Mouse (Mus musculus): ENCODE results near the gene 1700017B05Rik. TPM values are rescaled to one million over a fixed set of nuclear protein-coding genes. Genes with fewer than 3 reads are reported as not detected.

Gene 1700017B05Rik
- polyA plus RNA-seq, 1 experiment from 2014 or later = 10.1 TPM

DNA sequence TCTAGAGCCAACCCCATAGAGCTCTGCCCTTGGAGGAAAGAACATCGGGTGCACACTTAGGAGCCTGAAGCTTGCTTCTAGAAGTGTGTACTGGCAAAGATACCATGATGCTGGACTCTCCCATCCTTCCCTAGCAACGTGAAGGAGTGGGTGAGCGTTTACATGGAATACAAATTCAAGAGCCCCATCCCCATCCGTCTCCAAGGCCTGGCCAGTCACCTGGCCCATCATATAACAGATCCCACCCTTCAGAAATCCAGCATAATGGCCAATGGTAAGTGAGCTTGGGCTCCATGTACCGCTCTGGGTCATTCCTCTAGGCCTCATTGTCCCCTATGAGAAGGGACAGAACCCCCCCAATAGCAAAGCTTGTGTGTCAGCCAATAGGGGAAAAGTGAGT, 15.9 kb downstream of the 1700017B05Rik start:
- TF ChIP-seq CTCF (IDR thresholded peaks at IDR 0.05; ENCODE audit: low read depth) (no peak), EP300 (IDR thresholded peaks at IDR 0.05; ENCODE audit: low read depth) (no peak)
- H3K4me1 ChIP-seq (ENCODE audit: insufficient read depth) = peaks cover 7% of the 10 kb centered on the region
- no peak overlapping the region for H3K27ac ChIP-seq (ENCODE audit: low read depth)
- no peak overlapping the region for H3K9ac ChIP-seq (replicated peaks)
- H3K4me2 ChIP-seq (ENCODE audit: low read depth, low read length) = no peak overlapping the region
- H3K27me3 ChIP-seq (ENCODE audit: insufficient read depth, low read length) = no peaks in the 10 kb centered on the region
- 84% methylated on average over 5 of the region's 5 CpGs for WGBS (ENCODE audit: insufficient replicate concordance)
- ATAC-seq = no peak
- no peak overlapping the region for H3K4me3 ChIP-seq (ENCODE audit: low read depth, low read length)
- H3K36me3 ChIP-seq (replicated peaks; ENCODE audit: insufficient read depth, low read length) = peaks cover 7% of the 10 kb centered on the region
- no peak for DNase-seq
- no peaks in the 10 kb centered on the region for H3K9me3 ChIP-seq (ENCODE audit: low read length)

- H3K27ac ChIP-seq (ENCODE audit: low read depth) = no peak overlapping the region
- H3K36me3 ChIP-seq (replicated peaks; ENCODE audit: insufficient read depth, low read length) = no peaks in the 10 kb centered on the region
- DNase-seq (no peak), ATAC-seq (no peak)
- 45% methylated on average over 7 of the region's 7 CpGs for WGBS (ENCODE audit: insufficient replicate concordance)
- H3K27me3 ChIP-seq (ENCODE audit: insufficient read depth, low read length) = no peaks in the 10 kb centered on the region
- no peak overlapping the region for H3K4me2 ChIP-seq (ENCODE audit: low read depth, low read length)
- TF ChIP-seq EP300 (IDR thresholded peaks at IDR 0.05; ENCODE audit: low read depth) (no peak), CTCF (IDR thresholded peaks at IDR 0.05; ENCODE audit: low read depth) (no peak)
- no peak overlapping the region for H3K4me3 ChIP-seq (ENCODE audit: low read depth, low read length)
- peaks cover 7% of the 10 kb centered on the region for H3K4me1 ChIP-seq (ENCODE audit: insufficient read depth)
- no peak overlapping the region for H3K9ac ChIP-seq (replicated peaks)
- no peaks in the 10 kb centered on the region for H3K9me3 ChIP-seq (ENCODE audit: low read length)
Measured at GRCm38 (mm10) chr9:57244106-57244685, 18.2 kb downstream of the 1700017B05Rik start.

GRCm38 (mm10) chr9:57242916-57243315, 19.5 kb downstream of the 1700017B05Rik start:
- Histone ChIP-seq H3K27me3 (ENCODE audit: insufficient read depth, low read length) (no peaks in the 10 kb centered on the region), H3K9me3 (ENCODE audit: low read length) (no peaks in the 10 kb centered on the region), H3K4me2 (ENCODE audit: low read depth, low read length) (no peak overlapping the region), H3K4me3 (ENCODE audit: low read depth, low read length) (no peak overlapping the region), H3K4me1 (ENCODE audit: insufficient read depth) (peaks cover 2% of the 10 kb centered on the region; the same call in 1 of the 2 replicates), H3K36me3 (replicated peaks; ENCODE audit: insufficient read depth, low read length) (no peaks in the 10 kb centered on the region), H3K9ac (replicated peaks) (no peak overlapping the region), H3K27ac (ENCODE audit: low read depth) (no peak overlapping the region)
- ATAC-seq (no peak), DNase-seq (no peak)
- WGBS (ENCODE audit: insufficient replicate concordance) = 53% methylated on average over 5 of the region's 5 CpGs
- TF ChIP-seq CTCF (IDR thresholded peaks at IDR 0.05; ENCODE audit: low read depth) (no peak), EP300 (IDR thresholded peaks at IDR 0.05; ENCODE audit: low read depth) (no peak)

DNA sequence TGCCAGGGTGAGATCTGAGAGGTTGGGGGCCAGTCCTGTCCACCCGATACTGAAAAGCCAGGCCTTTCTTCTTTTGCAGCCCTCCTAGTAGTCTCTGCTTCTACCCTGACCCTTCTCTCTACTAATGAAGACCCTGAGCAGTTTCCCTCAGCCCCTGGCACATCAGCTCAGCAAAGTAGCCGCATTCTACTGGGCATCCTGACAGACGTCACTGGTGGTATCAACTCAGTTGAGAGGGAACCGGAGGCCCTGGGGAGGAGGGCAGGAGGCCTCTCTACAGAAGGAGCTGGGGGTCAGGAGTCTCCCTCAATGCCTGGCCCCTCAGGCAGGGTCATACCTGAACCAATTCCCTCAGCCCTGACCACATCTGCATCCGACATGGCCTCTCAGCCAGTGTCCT, 21.3 kb downstream of the 1700017B05Rik start:
- no peak overlapping the region for H3K9ac ChIP-seq (replicated peaks)
- TF ChIP-seq CTCF (IDR thresholded peaks at IDR 0.05; ENCODE audit: low read depth) (no peak), EP300 (IDR thresholded peaks at IDR 0.05; ENCODE audit: low read depth) (no peak)
- H3K36me3 ChIP-seq (replicated peaks; ENCODE audit: insufficient read depth, low read length) = no peaks in the 10 kb centered on the region
- no peak overlapping the region for H3K4me3 ChIP-seq (ENCODE audit: low read depth, low read length)
- no peak overlapping the region for H3K27ac ChIP-seq (ENCODE audit: low read depth)
- H3K9me3 ChIP-seq (ENCODE audit: low read length) = no peaks in the 10 kb centered on the region
- WGBS (ENCODE audit: insufficient replicate concordance) = 70% methylated on average over 5 of the region's 5 CpGs
- no peak for DNase-seq
- no peaks in the 10 kb centered on the region for H3K4me1 ChIP-seq (ENCODE audit: insufficient read depth)
- no peak for ATAC-seq
- no peak overlapping the region for H3K4me2 ChIP-seq (ENCODE audit: low read depth, low read length)
- H3K27me3 ChIP-seq (ENCODE audit: insufficient read depth, low read length) = no peaks in the 10 kb centered on the region

DNA sequence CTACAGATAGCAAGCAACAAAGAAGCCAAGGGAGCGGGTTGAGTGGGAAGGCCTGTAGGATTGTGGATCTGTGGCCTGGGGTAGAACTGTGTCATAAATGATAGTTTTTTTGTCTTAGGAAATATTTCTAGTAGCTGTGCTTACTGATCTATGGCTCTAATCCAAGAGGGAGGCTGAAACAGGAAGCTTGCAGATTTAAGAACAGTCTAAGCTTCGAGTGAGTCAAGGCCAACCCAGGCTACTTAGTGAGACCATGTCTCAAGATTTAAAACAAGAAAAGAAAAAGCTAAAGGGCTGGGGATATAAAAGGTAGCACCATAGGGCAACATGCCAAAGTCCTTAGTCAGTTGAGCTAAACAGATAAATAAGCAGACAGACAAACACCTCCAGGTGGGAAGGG, 24.2 kb downstream of the 1700017B05Rik start:
- H3K27ac ChIP-seq (ENCODE audit: low read depth) = no peak overlapping the region
- H3K4me1 ChIP-seq (ENCODE audit: insufficient read depth) = peaks cover 8% of the 10 kb centered on the region
- no peak for ATAC-seq
- TF ChIP-seq EP300 (IDR thresholded peaks at IDR 0.05; ENCODE audit: low read depth) (no peak), CTCF (IDR thresholded peaks at IDR 0.05; ENCODE audit: low read depth) (no peak)
- 66% methylated on average over 2 of the region's 2 CpGs for WGBS (ENCODE audit: insufficient replicate concordance)
- H3K9me3 ChIP-seq (ENCODE audit: low read length) = no peaks in the 10 kb centered on the region
- no peak overlapping the region for H3K9ac ChIP-seq (replicated peaks)
- H3K4me3 ChIP-seq (ENCODE audit: low read depth, low read length) = no peak overlapping the region
- H3K36me3 ChIP-seq (replicated peaks; ENCODE audit: insufficient read depth, low read length) = no peaks in the 10 kb centered on the region
- no peaks in the 10 kb centered on the region for H3K27me3 ChIP-seq (ENCODE audit: insufficient read depth, low read length)
- H3K4me2 ChIP-seq (ENCODE audit: low read depth, low read length) = no peak overlapping the region
- DNase-seq = no peak

- 65% methylated on average over 5 of the region's 5 CpGs for WGBS (ENCODE audit: insufficient replicate concordance)
- Histone ChIP-seq H3K4me2 (ENCODE audit: low read depth, low read length) (no peak overlapping the region), H3K27ac (ENCODE audit: low read depth) (no peak overlapping the region), H3K9ac (replicated peaks) (no peak overlapping the region), H3K27me3 (ENCODE audit: insufficient read depth, low read length) (no peaks in the 10 kb centered on the region), H3K4me1 (ENCODE audit: insufficient read depth) (peaks cover 12% of the 10 kb centered on the region), H3K9me3 (ENCODE audit: low read length) (no peaks in the 10 kb centered on the region), H3K4me3 (ENCODE audit: low read depth, low read length) (no peak overlapping the region), H3K36me3 (replicated peaks; ENCODE audit: insufficient read depth, low read length) (no peaks in the 10 kb centered on the region)
- ATAC-seq = no peak
- TF ChIP-seq CTCF (IDR thresholded peaks at IDR 0.05; ENCODE audit: low read depth) = no peak
- TF ChIP-seq EP300 (IDR thresholded peaks at IDR 0.05; ENCODE audit: low read depth) = no peak
- DNase-seq = no peak
Measured at GRCm38 (mm10) chr9:57237705-57238104, 24.7 kb downstream of the 1700017B05Rik start.
